Mouse (Mus musculus) hindbrain, embryonic 14.5 days (tissue): Measurements from ENCODE around the gene Gm37240. TPM values are rescaled to one million over a fixed set of nuclear protein-coding genes. Genes with fewer than 3 reads are reported as not detected.
A peak's percentile ranks its signal among the peaks of the same experiment; 100 is the strongest.

Experiments
- ATAC-seq: fragments of 200-750 bp; cut with Nextera tagmentation; 2 replicates; pipeline ENCODE4 v1.8.0; 2017; ENCODE audit warnings: moderate number of reproducible peaks, mild to moderate bottlenecking, moderate TSS enrichment, moderate library complexity; ENCODE audit not compliant: low FRiP score
- DNase-seq: peaks from one replicate; pipeline ENCODE4 v3.0.0-alpha.2; 2015; ENCODE audit warnings: low spot score
- H3K27ac ChIP-seq: fragments of 300-500 bp; sonication (generic); 2 replicates; pipeline ENCODE4 v1.5.1; 2014; ENCODE audit warnings: mild to moderate bottlenecking, moderate library complexity
- H3K27me3 ChIP-seq: fragments of 300-500 bp; sonication (generic); 2 replicates; pipeline ENCODE4 v1.6.1; 2014; ENCODE audit warnings: mild to moderate bottlenecking, low read length, mixed read lengths; ENCODE audit not compliant: control insufficient read depth, insufficient read depth
- H3K36me3 ChIP-seq: fragments of 300-500 bp; sonication (generic); replicated peaks from 2 replicates; pipeline ENCODE4 v1.6.1; 2014; ENCODE audit not compliant: control insufficient read depth, insufficient read depth
- H3K4me1 ChIP-seq: fragments of 300-500 bp; sonication (generic); replicated peaks from 2 replicates; pipeline ENCODE4 v1.6.1; 2014; ENCODE audit warnings: antibody characterized with exemption, low read length, mixed read lengths; ENCODE audit not compliant: control insufficient read depth, insufficient read depth
- H3K4me2 ChIP-seq: fragments of 300-500 bp; sonication (generic); replicated peaks from 2 replicates; pipeline ENCODE4 v1.6.1; 2014; ENCODE audit warnings: mild to moderate bottlenecking, moderate library complexity
- H3K4me3 ChIP-seq: fragments of 300-500 bp; sonication (generic); replicated peaks from 2 replicates; pipeline ENCODE4 v1.5.1; 2014; ENCODE audit warnings: mild to moderate bottlenecking, low read length
- H3K9ac ChIP-seq: fragments of 300-500 bp; sonication (generic); 2 replicates; pipeline ENCODE4 v1.6.1; 2014
- H3K9me3 ChIP-seq: fragments of 300-500 bp; sonication (generic); 2 replicates; pipeline ENCODE4 v1.6.1; 2016; ENCODE audit warnings: low read length; ENCODE audit not compliant: control insufficient read depth
- WGBS: fragments of 180-500 bp; shearing (Covaris S2); extraction: QIAGEN DNeasy Blood & Tissue Kit; methylation state at CpG from one replicate; pipeline ENCODE4 v1.1.7; 2014; 5-methylcytosine and 5-hydroxymethylcytosine counted together
- polyA plus RNA-seq: library from polyadenylated mRNA; unstranded; fragments of >200 nt; fragmentation: Nextera tagmentation; extraction: Ambion mirVana; gene quantifications from 2 replicates; pipeline ENCODE4 v1.2.1, GENCODE M21; 2014

Gm37240 gene
- polyA plus RNA-seq, 1 experiment from 2014 or later, result 0.94 TPM

- Histone ChIP-seq H3K27me3 (no peaks in the 10 kb centered on the region), H3K9me3 (no peaks in the 10 kb centered on the region), H3K4me2 (no peak overlapping the region), H3K4me3 (no peak overlapping the region), H3K4me1 (no peaks in the 10 kb centered on the region), H3K36me3 (no peaks in the 10 kb centered on the region), H3K27ac (no peak overlapping the region), H3K9ac (no peak overlapping the region)
- DNase-seq (no peak), ATAC-seq (no peak)
- WGBS, result 82% methylated on average over 5 of the region's 5 CpGs
These were observed 1208.4 kb downstream of the Gm37240 start for GRCm38 (mm10) chr3:84678891-84679290.

- no peaks in the 10 kb centered on the region for H3K9me3 ChIP-seq
- DNase-seq (no peak), ATAC-seq (no peak)
- WGBS, result 69% methylated on average over 5 of the region's 5 CpGs
- H3K4me1 ChIP-seq, result no peaks in the 10 kb centered on the region
- no peaks in the 10 kb centered on the region for H3K36me3 ChIP-seq
- H3K27me3 ChIP-seq, result no peaks in the 10 kb centered on the region
- no peak overlapping the region for H3K9ac ChIP-seq
- H3K27ac ChIP-seq, result no peak overlapping the region
- H3K4me2 ChIP-seq, result no peak overlapping the region
- H3K4me3 ChIP-seq, result no peak overlapping the region
These were observed 1211.6 kb downstream of the Gm37240 start for GRCm38 (mm10) chr3:84675710-84676109.

GRCm38 (mm10) chr3:84673552-84673951 is 1213.8 kb downstream of the Gm37240 start:
- Histone ChIP-seq H3K9me3 (no peaks in the 10 kb centered on the region), H3K27me3 (no peaks in the 10 kb centered on the region), H3K4me2 (no peak overlapping the region), H3K36me3 (no peaks in the 10 kb centered on the region), H3K27ac (no peak overlapping the region), H3K4me1 (no peaks in the 10 kb centered on the region), H3K4me3 (no peak overlapping the region), H3K9ac (no peak overlapping the region)
- ATAC-seq (no peak), DNase-seq (no peak)
- 98% methylated on average over 6 of the region's 6 CpGs for WGBS

- ATAC-seq, result no peak
- H3K36me3 ChIP-seq, result no peaks in the 10 kb centered on the region
- H3K9ac ChIP-seq, result no peak overlapping the region
- WGBS, result 96% methylated on average over 12 of the region's 12 CpGs
- H3K4me2 ChIP-seq, result no peak overlapping the region
- peaks cover 5% of the 10 kb centered on the region for H3K27me3 ChIP-seq
- no peak overlapping the region for H3K27ac ChIP-seq
- no peak overlapping the region for H3K4me3 ChIP-seq
- DNase-seq, result no peak
- H3K4me1 ChIP-seq, result no peaks in the 10 kb centered on the region
- H3K9me3 ChIP-seq, result no peaks in the 10 kb centered on the region
These were observed 1215.2 kb downstream of the Gm37240 start for GRCm38 (mm10) chr3:84672136-84672535.

- no peak for ATAC-seq
These were observed 1218.4 kb downstream of the Gm37240 start for GRCm38 (mm10) chr3:84668957-84669356.

GRCm38 (mm10) chr3:84665255-84666073 is 1221.9 kb downstream of the Gm37240 start:
- Histone ChIP-seq H3K27ac (no peak overlapping the region), H3K9me3 (no peaks in the 10 kb centered on the region), H3K4me3 (peak overlapping the region; percentile 11; the same call in 1 of the 2 replicates), H3K4me2 (peak overlapping the region; percentile 47), H3K36me3 (no peaks in the 10 kb centered on the region), H3K9ac (peak overlapping the region; percentile 13; the same call in 1 of the 2 replicates), H3K4me1 (0 out of 2 replicates have a peak, but pooled peaks cover 8% of the 10 kb centered on the region), H3K27me3 (peaks cover 15% of the 10 kb centered on the region)
- DNase-seq, result no peak
- no peak for ATAC-seq
- WGBS, result 4% methylated on average over 21 of the region's 21 CpGs

More at GRCm38 (mm10) chr3:84668957-84669356, 1218.4 kb downstream of the Gm37240 start:
- H3K4me1 ChIP-seq, result 0 out of 2 replicates have a peak, but pooled peaks cover 8% of the 10 kb centered on the region
- WGBS, result 88% methylated on average over 3 of the region's 3 CpGs
- no peak overlapping the region for H3K9ac ChIP-seq
- H3K36me3 ChIP-seq, result no peaks in the 10 kb centered on the region
- peaks cover 15% of the 10 kb centered on the region for H3K27me3 ChIP-seq
- H3K4me2 ChIP-seq, result no peak overlapping the region
- no peak overlapping the region for H3K27ac ChIP-seq
- no peaks in the 10 kb centered on the region for H3K9me3 ChIP-seq
- no peak overlapping the region for H3K4me3 ChIP-seq
- no peak for DNase-seq

GRCm38 (mm10) chr3:84664686-84665085 is 1222.6 kb downstream of the Gm37240 start:
- Histone ChIP-seq H3K9me3 (no peaks in the 10 kb centered on the region), H3K4me2 (no peak overlapping the region), H3K4me3 (no peak overlapping the region), H3K27me3 (peaks cover 15% of the 10 kb centered on the region), H3K36me3 (no peaks in the 10 kb centered on the region), H3K4me1 (0 out of 2 replicates have a peak, but pooled peaks cover 8% of the 10 kb centered on the region), H3K27ac (no peak overlapping the region), H3K9ac (no peak overlapping the region)
- 66% methylated on average over 8 of the region's 8 CpGs for WGBS
- DNase-seq (no peak), ATAC-seq (no peak)

GRCm38 (mm10) chr3:84663858-84664257 is 1223.5 kb downstream of the Gm37240 start:
- WGBS, result 91% methylated on average over 4 of the region's 4 CpGs
- ATAC-seq (no peak), DNase-seq (no peak)
- Histone ChIP-seq H3K36me3 (no peaks in the 10 kb centered on the region), H3K9ac (no peak overlapping the region), H3K4me1 (0 out of 2 replicates have a peak, but pooled peaks cover 8% of the 10 kb centered on the region), H3K27me3 (peaks cover 15% of the 10 kb centered on the region), H3K27ac (no peak overlapping the region), H3K9me3 (no peaks in the 10 kb centered on the region), H3K4me3 (no peak overlapping the region), H3K4me2 (no peak overlapping the region)

GRCm38 (mm10) chr3:84663079-84663478 is 1224.2 kb downstream of the Gm37240 start:
- Histone ChIP-seq H3K36me3 (no peaks in the 10 kb centered on the region), H3K4me3 (no peak overlapping the region), H3K9me3 (no peaks in the 10 kb centered on the region), H3K4me1 (0 out of 2 replicates have a peak, but pooled peaks cover 8% of the 10 kb centered on the region), H3K4me2 (no peak overlapping the region), H3K9ac (no peak overlapping the region), H3K27me3 (peaks cover 15% of the 10 kb centered on the region), H3K27ac (no peak overlapping the region)
- DNase-seq (no peak), ATAC-seq (no peak)
- WGBS, result 88% methylated on average over 12 of the region's 12 CpGs
